Mouse (Mus musculus) macrophage (primary cell): ENCODE measurements around the gene Zfp976. TPM values are rescaled to one million over a fixed set of nuclear protein-coding genes. Genes with fewer than 3 reads are reported as not detected.
"Not testable (repeated sequence)": the region's sequence is repeated elsewhere in the genome, so short reads cannot be mapped to it uniquely, and the experiment has no call there.

Source experiments
- H3K27ac ChIP-seq: fragments of 350-480 bp; formaldehyde crosslinking; 2 replicates; pipeline ENCODE4 v1.9.0; 2021
- H3K36me3 ChIP-seq: fragments of 350-480 bp; formaldehyde crosslinking; 2 replicates; pipeline ENCODE4 v1.9.0; 2021; ENCODE audit errors: inconsistent target
- H3K4me3 ChIP-seq: fragments of 350-480 bp; formaldehyde crosslinking; 2 replicates; pipeline ENCODE4 v1.9.0; 2021; ENCODE audit errors: inconsistent target
- H3K79me2 ChIP-seq: fragments of 350-480 bp; formaldehyde crosslinking; 2 replicates; pipeline ENCODE4 v1.9.0; 2021; ENCODE audit errors: inconsistent target
- WGBS: methylation state at CpG from one replicate; pipeline ENCODE4 v1.1.7; 2026; ENCODE audit warnings: inconsistent platforms; ENCODE audit not compliant: missing documents; 5-methylcytosine and 5-hydroxymethylcytosine counted together
- polyA plus RNA-seq: library from polyadenylated mRNA; stranded (reverse); fragments of 250-400 nt; gene quantifications from 3 replicates; pipeline ENCODE4 v1.2.4, GENCODE M21; 2018; ENCODE audit warnings: inconsistent platforms
- total RNA-seq, 78 experiments: library from RNA; depleted of rRNA; stranded (reverse); fragments of 250-400 nt; gene quantifications; 1 replicate in 9 of 78; 2 replicates in 24 of 78; 3 replicates in 43 of 78; 4 replicates in 2 of 78; pipeline ENCODE4 v1.2.4; 2018; ENCODE audit warnings: inconsistent platforms in 56 of 78

Zfp976 gene
- total RNA-seq (2018; cell fraction: chromatin; rRNA removed), result 10 to 100 TPM in 1 of 26 experiments, 1 to 10 TPM in 24, under 1 TPM in 1; 0.74 to 10.3 (median 5.0) TPM
- 1 to 10 TPM in 22 of 26 experiments, under 1 TPM in 4; 0.57 to 2.5 (median 1.7) TPM for total RNA-seq (2018; cell fraction: cytosol; rRNA removed)
- total RNA-seq (2018; cell fraction: nucleus; rRNA removed), result 1 to 10 TPM in 24 of 26 experiments, under 1 TPM in 2; 0.77 to 9.2 (median 3.8) TPM
- 1.3 to 2.1 TPM (median 1.8 TPM) in 3 replicates for polyA plus RNA-seq

- H3K27ac ChIP-seq, result not testable (repeated sequence)
These were observed at the start of gene Zfp976 for GRCm38 (mm10) chr7:42642152-42643115. Zfp976 (minus strand) TSS chr7:42642588.

GRCm38 (mm10) chr7:42680081-42680480 is 37.7 kb upstream of the Zfp976 start:
- not testable (repeated sequence) for H3K36me3 ChIP-seq, H3K79me2 ChIP-seq, H3K4me3 ChIP-seq, H3K27ac ChIP-seq
- WGBS, result 93% methylated on average over 6 of the region's 6 CpGs

More at GRCm38 (mm10) chr7:42642152-42643115, at the start of gene Zfp976:
- H3K36me3 ChIP-seq, H3K79me2 ChIP-seq: not testable (repeated sequence)
- H3K4me3 ChIP-seq, result peak within 1 kb of the TSS; percentile 41
- WGBS, result 8% methylated on average over 22 of the region's 25 CpGs

- not testable (repeated sequence) for H3K27ac ChIP-seq, H3K4me3 ChIP-seq, H3K79me2 ChIP-seq, H3K36me3 ChIP-seq
These were observed 37.3 kb upstream of the Zfp976 start for GRCm38 (mm10) chr7:42679646-42680045.

GRCm38 (mm10) chr7:42660140-42660539 is 17.8 kb upstream of the Zfp976 start:
- not testable (repeated sequence) for H3K36me3 ChIP-seq, H3K4me3 ChIP-seq, H3K27ac ChIP-seq, H3K79me2 ChIP-seq
- WGBS, result 86% methylated on average over 5 of the region's 5 CpGs

GRCm38 (mm10) chr7:42655211-42655610 is 12.8 kb upstream of the Zfp976 start:
- not testable (repeated sequence) for H3K36me3 ChIP-seq, H3K4me3 ChIP-seq, H3K79me2 ChIP-seq, H3K27ac ChIP-seq
- WGBS, result 77% methylated on average over 2 of the region's 2 CpGs

- not testable (repeated sequence) for H3K36me3 ChIP-seq, H3K79me2 ChIP-seq, H3K27ac ChIP-seq
- H3K4me3 ChIP-seq, result peak overlapping the region; percentile 41; the same call in 1 of the 2 replicates
- WGBS, result 27% methylated on average over 3 of the region's 3 CpGs
These were observed 782 bp upstream of the Zfp976 start for GRCm38 (mm10) chr7:42643120-42643620.

- not testable (repeated sequence) for H3K36me3 ChIP-seq, H3K79me2 ChIP-seq, H3K27ac ChIP-seq, H3K4me3 ChIP-seq
These were observed 11.4 kb downstream of the Zfp976 start for GRCm38 (mm10) chr7:42631031-42631430.

GRCm38 (mm10) chr7:42595666-42596065 is 46.7 kb downstream of the Zfp976 start:
- H3K27ac ChIP-seq, H3K79me2 ChIP-seq, H3K36me3 ChIP-seq, H3K4me3 ChIP-seq: not testable (repeated sequence)

- H3K4me3 ChIP-seq, H3K27ac ChIP-seq, H3K79me2 ChIP-seq, H3K36me3 ChIP-seq: not testable (repeated sequence)
- 91% methylated on average over 11 of the region's 11 CpGs for WGBS
These were observed 50.0 kb downstream of the Zfp976 start, which contains the start of gene Zfp977 for GRCm38 (mm10) chr7:42592413-42592812. Zfp977 (minus strand) TSS chr7:42592547.

- not testable (repeated sequence) for H3K27ac ChIP-seq, H3K36me3 ChIP-seq, H3K4me3 ChIP-seq, H3K79me2 ChIP-seq
These were observed 51.1 kb downstream of the Zfp976 start for GRCm38 (mm10) chr7:42591311-42591710.

- no peak within 1 kb of the TSS for H3K4me3 ChIP-seq
- 91% methylated on average over 5 of the region's 5 CpGs for WGBS
- no peaks in the 10 kb centered on the region for H3K36me3 ChIP-seq
- H3K79me2 ChIP-seq, result no peaks in the 10 kb centered on the region
- no peak within 1 kb of the TSS for H3K27ac ChIP-seq
These were observed 63.9 kb downstream of the Zfp976 start, which contains the start of gene Gm21028 for GRCm38 (mm10) chr7:42578488-42578887. Gm21028 (minus strand) TSS chr7:42578588.

Other genes starting within 250 kb of the Zfp976 start
- gene 4933421I07Rik, start 194.5 kb downstream of the Zfp976 start, polyA plus RNA-seq, result not detected in 3 replicates
- gene Zfp141, start 136.8 kb downstream of the Zfp976 start, polyA plus RNA-seq, result 4.7 to 5.0 TPM (median 4.8 TPM) in 3 replicates
- gene Gm21028, start 64.0 kb downstream of the Zfp976 start, polyA plus RNA-seq, result not detected in 3 replicates
- 0.16 to 0.36 TPM in 2 of 3 replicates, not detected in the other for gene Zfp977, start 50.0 kb downstream of the Zfp976 start, polyA plus RNA-seq
- 2.5 to 6.2 TPM (median 2.9 TPM) in 3 replicates for gene Zfp975, start 50.2 kb upstream of the Zfp976 start, polyA plus RNA-seq
- gene Gm17067, start 84.4 kb upstream of the Zfp976 start, polyA plus RNA-seq, result not detected in 3 replicates
- not detected in 3 replicates for gene Vmn2r62, start 150.9 kb upstream of the Zfp976 start, polyA plus RNA-seq
- gene Gm2381, start 224.6 kb upstream of the Zfp976 start, polyA plus RNA-seq, result not detected in 3 replicates